Mouse (Mus musculus): ENCODE data around the gene Stab1. TPM values are rescaled to one million over a fixed set of nuclear protein-coding genes. Genes with fewer than 3 reads are reported as not detected.

The Stab1 gene
- polyA plus RNA-seq, 1 experiment = 0.57 TPM

DNA sequence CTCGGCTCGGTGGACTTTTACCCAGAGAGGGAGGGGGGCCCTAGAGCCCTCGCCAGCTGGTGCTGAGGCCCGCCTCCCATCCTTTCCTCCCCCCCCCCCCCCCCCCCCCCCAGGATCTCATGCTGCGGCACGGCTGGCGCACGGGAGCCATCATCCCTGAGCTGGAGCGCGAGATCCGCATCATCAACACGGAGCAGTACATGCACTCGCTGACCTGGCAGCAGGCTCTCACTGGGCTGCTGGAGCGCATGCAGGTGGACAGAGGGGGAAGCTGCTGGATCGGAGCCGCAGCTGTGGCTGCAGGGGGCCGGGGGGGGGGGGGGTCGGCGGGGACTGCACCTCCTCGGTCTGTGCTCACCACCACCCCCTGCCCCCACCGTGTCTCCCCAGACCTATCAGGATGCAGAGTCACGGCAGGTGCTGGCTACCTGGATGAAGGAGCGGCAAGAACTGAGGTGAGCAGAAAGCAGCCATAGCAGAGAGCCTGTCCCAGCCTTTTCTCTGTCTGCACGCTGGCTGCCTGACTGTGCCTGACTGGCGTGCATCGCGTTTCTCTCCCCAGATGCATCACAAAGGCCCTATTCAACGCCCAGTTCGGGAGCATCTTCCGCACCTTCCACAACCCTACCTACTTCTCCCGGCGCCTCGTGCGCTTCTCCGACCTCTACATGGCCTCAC, 30.1 kb downstream of the Stab1 start:
- Histone ChIP-seq H3K4me3 (ENCODE audit: low read depth, low read length) (peak overlapping the region; percentile 24), H3K27ac (ENCODE audit: insufficient read depth, low read length) (no peak overlapping the region), H3K4me1 (ENCODE audit: control insufficient read depth, insufficient read depth, low read length) (peaks cover 7% of the 10 kb centered on the region), H3K9me3 (replicated peaks; ENCODE audit: control insufficient read depth, insufficient read depth, low read length, poor library complexity, severe bottlenecking) (no peaks in the 10 kb centered on the region), H3K27me3 (ENCODE audit: control insufficient read depth, insufficient read depth, low read length, poor library complexity, severe bottlenecking) (no peaks in the 10 kb centered on the region), H3K36me3 (ENCODE audit: control insufficient read depth, insufficient read depth, low read length, poor library complexity, severe bottlenecking) (peaks cover 11% of the 10 kb centered on the region; the same call in 1 of the 2 replicates), H3K9ac (ENCODE audit: low read depth, poor library complexity, severe bottlenecking) (0 out of 2 replicates have a peak overlapping the region, but pooled peaks have one; percentile 9)
- TF ChIP-seq CTCF (IDR thresholded peaks at IDR 0.05; ENCODE audit: low read depth, low read length) = no peak
- TF ChIP-seq EP300 (IDR thresholded peaks at IDR 0.05; ENCODE audit: insufficient read depth, low read depth, low read length) = no peak
- TF ChIP-seq POLR2A (IDR thresholded peaks at IDR 0.05; ENCODE audit: insufficient read depth, low read length) = no peak

DNA sequence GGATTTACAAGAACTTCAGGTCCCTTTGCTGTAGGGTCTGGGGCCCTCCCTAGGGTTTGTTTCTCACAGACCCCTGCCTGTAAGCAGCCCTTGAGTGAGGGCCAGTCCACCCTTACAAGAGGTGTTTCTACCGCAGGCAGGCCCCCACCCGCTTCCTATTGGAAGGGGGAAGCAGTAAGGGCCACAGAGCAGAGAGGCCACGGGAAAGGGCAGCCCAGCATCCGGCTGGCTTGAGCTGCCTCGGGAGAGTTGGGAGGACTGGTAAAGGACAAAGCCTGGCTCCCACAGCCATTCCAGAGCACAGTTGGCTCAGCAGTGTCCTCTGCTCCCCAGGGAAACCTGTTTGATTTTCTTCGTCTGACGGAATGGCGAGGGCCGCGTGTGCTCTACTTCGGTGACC, 30.6 kb downstream of the Stab1 start:
- H3K27ac ChIP-seq (ENCODE audit: insufficient read depth, low read length) = no peak overlapping the region
- TF ChIP-seq POLR2A (IDR thresholded peaks at IDR 0.05; ENCODE audit: insufficient read depth, low read length) (no peak), EP300 (IDR thresholded peaks at IDR 0.05; ENCODE audit: insufficient read depth, low read depth, low read length) (no peak), CTCF (IDR thresholded peaks at IDR 0.05; ENCODE audit: low read depth, low read length) (no peak)
- 0 out of 2 replicates have a peak overlapping the region, but pooled peaks have one; percentile 11 for H3K4me3 ChIP-seq (ENCODE audit: low read depth, low read length)
- peaks cover 7% of the 10 kb centered on the region for H3K4me1 ChIP-seq (ENCODE audit: control insufficient read depth, insufficient read depth, low read length)
- no peaks in the 10 kb centered on the region for H3K9me3 ChIP-seq (replicated peaks; ENCODE audit: control insufficient read depth, insufficient read depth, low read length, poor library complexity, severe bottlenecking)
- H3K27me3 ChIP-seq (ENCODE audit: control insufficient read depth, insufficient read depth, low read length, poor library complexity, severe bottlenecking) = no peaks in the 10 kb centered on the region
- peak overlapping the region; percentile 9; the same call in 1 of the 2 replicates for H3K9ac ChIP-seq (ENCODE audit: low read depth, poor library complexity, severe bottlenecking)
- H3K36me3 ChIP-seq (ENCODE audit: control insufficient read depth, insufficient read depth, low read length, poor library complexity, severe bottlenecking) = peaks cover 11% of the 10 kb centered on the region; the same call in 1 of the 2 replicates

DNA sequence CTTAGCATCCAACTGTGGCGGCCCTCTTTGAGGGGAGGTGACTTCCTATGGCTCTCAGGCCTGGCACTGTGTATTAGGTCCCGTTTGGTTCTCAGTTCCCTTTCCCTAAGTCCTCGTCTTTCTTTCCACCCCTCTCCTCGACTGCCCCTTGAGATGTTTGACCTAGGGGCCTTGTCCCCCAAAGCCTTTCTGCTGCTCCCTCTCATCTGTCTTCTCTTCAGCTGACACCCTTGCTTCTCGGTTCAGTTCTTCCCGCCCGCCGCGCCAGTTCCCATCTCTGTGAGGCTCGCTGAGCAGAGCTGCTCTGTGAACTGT, 31.2 kb downstream of the Stab1 start:
- no peak for TF ChIP-seq POLR2A (IDR thresholded peaks at IDR 0.05; ENCODE audit: insufficient read depth, low read length)
- TF ChIP-seq CTCF (IDR thresholded peaks at IDR 0.05; ENCODE audit: low read depth, low read length) = no peak
- TF ChIP-seq EP300 (IDR thresholded peaks at IDR 0.05; ENCODE audit: insufficient read depth, low read depth, low read length) = no peak
- Histone ChIP-seq H3K27me3 (ENCODE audit: control insufficient read depth, insufficient read depth, low read length, poor library complexity, severe bottlenecking) (no peaks in the 10 kb centered on the region), H3K9ac (ENCODE audit: low read depth, poor library complexity, severe bottlenecking) (no peak overlapping the region), H3K9me3 (replicated peaks; ENCODE audit: control insufficient read depth, insufficient read depth, low read length, poor library complexity, severe bottlenecking) (no peaks in the 10 kb centered on the region), H3K27ac (ENCODE audit: insufficient read depth, low read length) (no peak overlapping the region), H3K4me3 (ENCODE audit: low read depth, low read length) (no peak overlapping the region), H3K4me1 (ENCODE audit: control insufficient read depth, insufficient read depth, low read length) (peaks cover 7% of the 10 kb centered on the region), H3K36me3 (ENCODE audit: control insufficient read depth, insufficient read depth, low read length, poor library complexity, severe bottlenecking) (peaks cover 11% of the 10 kb centered on the region; the same call in 1 of the 2 replicates)

DNA sequence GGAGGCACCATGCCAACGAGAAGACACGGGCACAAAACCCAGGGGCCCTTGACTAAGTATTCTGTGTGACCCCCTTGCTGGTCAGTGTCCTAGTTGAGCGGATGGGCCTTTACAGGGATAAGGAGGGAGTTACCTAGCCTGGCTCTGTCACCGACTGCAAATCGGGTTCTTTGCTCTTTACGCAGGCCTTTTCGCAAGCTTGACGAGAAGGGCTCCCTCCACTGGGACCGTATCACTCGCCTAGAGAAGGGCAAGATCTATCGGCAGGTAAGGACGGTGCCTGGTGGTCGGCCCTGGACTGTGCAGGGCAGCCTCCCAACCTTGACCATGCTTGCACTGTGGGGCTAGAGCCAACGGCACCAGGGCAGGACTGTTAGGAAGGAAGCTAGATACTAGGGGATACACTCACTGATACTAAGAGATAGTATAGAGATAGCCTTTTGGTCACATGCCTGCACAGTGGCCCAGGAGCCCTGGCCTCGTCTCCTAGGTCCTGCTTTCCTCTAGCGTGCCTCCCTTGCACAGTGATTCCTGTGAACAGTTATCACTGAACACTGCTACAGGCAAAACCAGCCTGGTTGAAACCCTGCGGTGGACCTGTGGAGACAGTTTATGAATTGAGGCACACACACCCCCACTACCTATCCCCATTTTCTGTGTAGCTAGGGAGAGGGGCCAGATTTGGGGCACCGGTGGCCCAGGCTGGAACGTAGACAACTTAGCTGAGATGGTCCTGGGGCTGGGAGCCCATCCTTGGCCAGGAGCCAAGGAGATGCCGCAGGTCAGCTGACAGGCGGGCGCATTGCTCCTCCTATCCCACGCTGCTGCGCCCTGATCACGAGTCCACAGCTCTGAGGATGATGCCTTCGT, 31.8 kb downstream of the Stab1 start:
- Histone ChIP-seq H3K4me3 (ENCODE audit: low read depth, low read length) (no peak overlapping the region), H3K4me1 (ENCODE audit: control insufficient read depth, insufficient read depth, low read length) (peaks cover 7% of the 10 kb centered on the region), H3K9me3 (replicated peaks; ENCODE audit: control insufficient read depth, insufficient read depth, low read length, poor library complexity, severe bottlenecking) (no peaks in the 10 kb centered on the region), H3K36me3 (ENCODE audit: control insufficient read depth, insufficient read depth, low read length, poor library complexity, severe bottlenecking) (peaks cover 11% of the 10 kb centered on the region; the same call in 1 of the 2 replicates), H3K9ac (ENCODE audit: low read depth, poor library complexity, severe bottlenecking) (no peak overlapping the region), H3K27me3 (ENCODE audit: control insufficient read depth, insufficient read depth, low read length, poor library complexity, severe bottlenecking) (no peaks in the 10 kb centered on the region), H3K27ac (ENCODE audit: insufficient read depth, low read length) (no peak overlapping the region)
- TF ChIP-seq CTCF (IDR thresholded peaks at IDR 0.05; ENCODE audit: low read depth, low read length) = no peak
- no peak for TF ChIP-seq EP300 (IDR thresholded peaks at IDR 0.05; ENCODE audit: insufficient read depth, low read depth, low read length)
- TF ChIP-seq POLR2A (IDR thresholded peaks at IDR 0.05; ENCODE audit: insufficient read depth, low read length) = no peak

DNA sequence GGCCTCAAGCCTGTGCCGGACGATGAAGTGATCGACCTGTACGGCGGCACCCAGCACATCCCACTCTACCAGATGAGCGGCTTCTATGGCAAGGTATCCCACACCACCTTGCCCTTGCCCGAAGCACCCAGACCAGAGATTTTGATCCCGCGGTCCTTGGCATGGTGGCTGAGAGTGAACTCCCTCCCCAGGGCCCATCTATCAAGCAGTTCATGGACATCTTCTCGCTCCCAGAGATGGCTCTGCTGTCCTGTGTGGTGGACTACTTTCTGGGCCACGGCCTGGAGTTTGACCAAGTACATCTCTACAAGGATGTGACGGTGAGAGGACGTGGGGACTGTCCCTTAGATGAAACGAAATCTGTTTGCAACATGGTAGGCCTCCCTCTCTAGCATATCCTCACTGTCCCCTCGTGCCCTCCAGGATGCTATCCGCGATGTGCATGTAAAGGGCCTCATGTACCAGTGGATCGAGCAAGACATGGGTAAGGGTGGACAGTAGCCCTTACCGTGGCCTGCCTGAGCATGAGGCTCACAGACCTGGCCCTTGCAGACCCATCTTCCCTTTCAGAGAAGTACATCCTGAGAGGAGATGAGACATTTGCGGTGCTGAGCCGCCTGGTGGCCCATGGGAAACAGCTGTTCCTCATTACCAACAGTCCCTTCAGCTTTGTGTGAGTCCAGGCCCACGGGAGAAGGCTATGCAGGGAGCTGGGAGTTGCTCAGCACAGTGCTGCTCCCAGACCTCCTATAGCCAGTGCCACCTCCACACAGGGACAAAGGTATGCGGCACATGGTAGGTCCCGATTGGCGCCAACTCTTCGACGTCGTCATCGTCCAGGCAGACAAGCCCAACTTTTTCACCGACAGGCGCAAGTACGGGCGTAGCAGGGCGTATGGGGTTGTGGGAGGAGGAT, 32.7 kb downstream of the Stab1 start:
- Histone ChIP-seq H3K4me1 (ENCODE audit: control insufficient read depth, insufficient read depth, low read length) (peaks cover 7% of the 10 kb centered on the region), H3K4me3 (ENCODE audit: low read depth, low read length) (no peak overlapping the region), H3K36me3 (ENCODE audit: control insufficient read depth, insufficient read depth, low read length, poor library complexity, severe bottlenecking) (peaks cover 11% of the 10 kb centered on the region; the same call in 1 of the 2 replicates), H3K9ac (ENCODE audit: low read depth, poor library complexity, severe bottlenecking) (no peak overlapping the region), H3K27me3 (ENCODE audit: control insufficient read depth, insufficient read depth, low read length, poor library complexity, severe bottlenecking) (no peaks in the 10 kb centered on the region), H3K27ac (ENCODE audit: insufficient read depth, low read length) (no peak overlapping the region), H3K9me3 (replicated peaks; ENCODE audit: control insufficient read depth, insufficient read depth, low read length, poor library complexity, severe bottlenecking) (no peaks in the 10 kb centered on the region)
- no peak for TF ChIP-seq CTCF (IDR thresholded peaks at IDR 0.05; ENCODE audit: low read depth, low read length)
- no peak for TF ChIP-seq EP300 (IDR thresholded peaks at IDR 0.05; ENCODE audit: insufficient read depth, low read depth, low read length)
- no peak for TF ChIP-seq POLR2A (IDR thresholded peaks at IDR 0.05; ENCODE audit: insufficient read depth, low read length)
